Mouse (Mus musculus) spleen, adult 12 weeks (tissue): ENCODE measurements at regions not wholly inside any gene's neighbourhood (a gene's known extent, or its start where the extent isn't known, plus 50 kb on each side); places are given as distances from the start of the nearest gene placed in this dataset.

Source experiments
- DNase-seq: peaks from one replicate; pipeline ENCODE4 v3.0.0; 2022; ENCODE audit warnings: low spot score

DNA sequence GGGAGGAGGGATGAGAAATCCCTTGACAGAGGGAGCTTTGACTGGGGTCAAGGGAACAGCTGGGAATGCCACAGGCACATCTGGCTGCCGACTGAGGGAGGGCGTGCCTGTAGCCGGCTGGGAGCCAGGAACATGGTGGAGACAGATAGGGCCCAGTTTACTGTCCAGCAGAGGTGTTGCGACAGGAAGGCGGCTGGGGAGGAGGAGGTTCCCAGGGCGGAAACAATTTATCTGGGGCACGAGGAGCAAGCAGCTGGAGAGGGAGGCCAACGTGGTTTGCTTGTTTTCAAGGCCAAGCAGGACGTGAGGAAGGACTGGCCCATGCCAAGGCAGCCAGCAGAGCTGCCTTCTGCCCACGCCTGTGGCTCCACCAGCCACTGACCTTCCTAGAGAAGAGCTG lies 208.0 kb downstream of the Cyp26b1 start:
- peak; percentile 27 for DNase-seq

DNA sequence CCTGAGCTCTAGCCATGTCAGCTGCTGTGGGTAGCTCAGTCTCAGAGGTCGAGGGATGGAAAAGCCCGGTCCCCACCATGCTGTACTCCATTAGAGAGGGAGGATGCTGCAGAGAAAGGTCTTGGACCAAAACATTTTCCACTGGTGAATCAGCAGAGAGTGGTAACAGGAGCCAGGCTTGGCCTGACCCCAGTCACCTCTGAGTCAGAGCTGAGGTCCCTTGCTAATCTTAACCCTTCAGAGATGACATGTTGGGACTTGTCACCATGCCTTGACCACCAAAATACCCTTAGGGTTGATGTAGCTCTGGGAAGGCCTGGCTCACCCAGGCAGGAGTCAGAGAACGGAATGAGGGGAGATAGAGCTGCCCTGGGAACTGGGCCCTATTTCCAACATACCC lies 210.0 kb downstream of the Cyp26b1 start:
- DNase-seq, result no peak

DNA sequence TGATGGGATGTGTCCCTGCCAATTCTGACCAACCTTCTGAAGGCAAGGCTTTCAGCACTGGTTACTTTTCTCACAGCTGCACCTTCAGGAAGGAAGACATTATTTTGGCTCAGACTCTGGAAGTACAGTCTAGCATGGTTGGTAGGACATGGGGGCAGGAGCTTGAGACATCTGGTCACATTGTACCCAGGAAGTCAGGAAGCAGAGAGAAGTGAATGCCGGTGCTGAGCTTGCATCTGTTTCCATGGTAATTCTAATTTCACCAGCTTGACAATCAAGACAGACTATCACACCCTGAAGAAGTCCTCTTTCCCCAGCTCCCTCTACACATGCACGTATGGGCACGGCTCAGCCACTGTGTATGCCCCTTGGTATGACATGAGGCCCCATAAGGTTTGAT lies 210.6 kb downstream of the Cyp26b1 start:
- no peak for DNase-seq

DNA sequence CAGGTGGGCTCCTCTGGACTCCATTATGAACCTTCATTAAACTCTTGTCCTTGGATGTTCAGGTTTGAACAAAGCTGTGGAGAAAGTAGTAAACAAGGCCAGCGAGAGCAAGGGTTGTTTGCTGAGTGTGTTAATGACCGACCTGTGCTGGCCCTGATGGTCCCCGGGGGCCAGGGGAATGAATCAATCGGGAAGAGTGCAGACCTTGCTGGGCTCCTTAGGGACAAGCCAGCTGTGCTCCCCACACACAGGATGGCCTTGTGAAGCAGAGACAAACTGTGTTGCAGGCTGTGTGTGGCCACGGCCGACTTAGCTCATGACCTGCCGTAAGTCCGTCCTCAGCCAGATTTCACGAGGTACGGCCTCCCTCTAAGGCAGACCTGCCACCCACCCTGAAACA lies 212.1 kb downstream of the Cyp26b1 start:
- no peak for DNase-seq

DNA sequence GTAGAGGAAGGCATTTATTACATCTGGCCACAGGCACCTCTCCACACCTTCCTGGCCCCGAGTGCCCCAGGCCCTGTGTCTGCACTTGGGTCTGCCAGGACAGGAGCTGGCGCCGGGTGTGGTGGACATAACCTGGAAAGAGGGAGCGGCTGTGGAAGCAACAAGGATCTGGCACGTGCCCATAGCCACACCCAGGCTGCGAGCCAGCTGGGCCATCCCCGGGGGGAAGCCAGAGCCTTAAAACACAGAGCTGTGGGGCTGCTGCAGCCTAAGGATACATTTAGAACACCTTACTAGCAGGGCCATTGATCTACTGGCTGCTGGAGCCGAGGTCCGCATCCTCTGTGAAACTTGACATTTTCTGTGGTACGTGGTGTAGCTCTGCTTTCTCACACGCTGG lies 217.0 kb downstream of the Cyp26b1 start:
- no peak for DNase-seq

DNA sequence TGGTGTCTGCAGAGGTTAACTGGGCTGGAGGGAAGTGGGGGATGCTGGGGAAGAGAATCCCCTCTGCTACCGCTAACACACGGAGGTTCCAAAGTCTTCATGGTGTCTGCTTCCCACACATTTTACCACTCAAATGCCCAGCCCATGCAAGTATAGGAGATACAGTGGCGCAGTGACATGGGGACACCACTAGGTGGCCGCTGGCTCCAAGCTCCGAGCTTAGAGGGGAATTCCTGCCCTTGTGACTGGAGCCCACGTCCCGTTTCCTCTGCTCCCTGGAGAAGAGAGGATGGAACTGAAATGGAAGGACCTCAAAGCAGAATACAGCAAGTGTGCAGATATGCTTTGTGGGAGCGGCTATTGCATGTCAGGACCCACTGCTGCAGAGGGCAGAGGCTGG lies 218.2 kb downstream of the Cyp26b1 start:
- DNase-seq, result no peak

DNA sequence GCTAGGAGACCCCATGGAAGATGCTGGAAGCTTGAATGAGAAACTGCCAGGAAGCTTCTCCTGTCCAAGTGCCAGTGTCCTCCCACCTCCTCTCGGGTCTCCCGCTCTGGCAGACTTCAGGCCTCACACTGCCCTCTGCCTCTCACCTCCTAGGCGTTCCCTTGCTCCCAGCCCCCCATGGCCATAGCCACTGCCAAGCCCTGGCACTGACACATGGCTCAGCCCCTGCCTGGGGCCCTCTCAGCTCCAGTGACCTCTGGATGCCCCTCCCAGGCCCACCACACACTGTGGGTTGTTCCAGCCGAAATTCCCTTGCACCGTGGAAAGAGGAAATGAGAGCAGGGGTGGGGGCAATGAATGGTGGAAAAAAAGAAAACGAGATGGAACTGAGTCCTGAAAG lies 227.3 kb downstream of the Cyp26b1 start:
- DNase-seq, result no peak

DNA sequence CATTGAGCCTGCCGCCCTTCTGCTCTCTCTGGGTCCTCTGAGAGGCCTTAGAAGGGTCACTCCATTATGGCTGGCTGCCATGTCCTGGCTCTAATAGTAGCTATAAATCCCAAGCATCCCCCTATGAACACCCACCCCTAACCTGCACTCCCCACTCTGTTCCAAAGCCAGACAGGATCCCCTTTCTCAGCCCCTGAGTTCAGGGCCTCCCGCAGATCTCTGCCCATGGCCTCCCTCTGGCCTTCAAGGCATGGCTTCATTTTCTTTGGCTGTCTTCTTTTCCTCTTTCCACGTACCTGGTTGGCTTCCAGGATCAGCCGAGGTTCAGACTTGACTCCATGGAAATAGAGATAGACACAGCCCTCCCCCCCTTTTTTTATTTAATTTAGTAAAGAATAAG lies 227.8 kb downstream of the Cyp26b1 start:
- no peak for DNase-seq

DNA sequence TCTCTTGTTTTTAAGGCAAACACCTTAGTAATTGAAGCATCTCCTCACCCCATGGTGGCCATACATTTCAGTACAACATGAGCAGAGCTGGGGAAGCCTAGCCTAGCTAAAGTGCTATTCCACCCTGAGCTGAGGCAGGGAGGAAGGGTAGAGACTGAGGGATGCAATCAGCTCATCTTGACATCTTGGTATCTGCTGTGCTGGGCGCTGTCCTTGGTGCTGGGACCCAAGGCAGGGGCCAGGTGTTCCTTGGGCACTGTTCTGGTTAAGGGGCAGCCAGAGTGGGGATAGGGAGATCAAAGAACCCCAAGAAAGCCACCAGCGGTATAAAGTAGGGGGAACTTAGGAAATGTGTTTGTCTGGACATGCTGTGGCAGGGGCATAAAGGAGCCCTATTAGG lies 228.7 kb downstream of the Cyp26b1 start:
- no peak for DNase-seq

DNA sequence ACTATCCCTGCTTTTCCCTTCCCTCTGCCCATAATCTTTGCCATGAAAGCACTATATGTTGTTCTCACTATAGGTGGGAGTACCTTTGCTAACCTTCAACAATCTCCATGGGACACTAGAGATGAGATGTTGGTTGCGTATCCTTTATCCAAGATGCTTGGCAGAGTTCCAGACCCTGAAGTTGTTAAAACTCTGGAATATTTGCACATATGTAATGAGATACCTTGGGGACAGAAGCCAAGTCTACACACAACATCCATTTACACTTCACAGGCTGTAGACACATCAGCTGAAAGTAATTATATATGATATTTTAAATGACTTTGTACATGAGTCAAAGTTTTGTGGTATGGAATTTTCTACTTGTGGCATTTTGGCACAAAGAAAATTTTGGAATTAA lies 231.4 kb downstream of the Cyp26b1 start:
- no peak for DNase-seq

DNA sequence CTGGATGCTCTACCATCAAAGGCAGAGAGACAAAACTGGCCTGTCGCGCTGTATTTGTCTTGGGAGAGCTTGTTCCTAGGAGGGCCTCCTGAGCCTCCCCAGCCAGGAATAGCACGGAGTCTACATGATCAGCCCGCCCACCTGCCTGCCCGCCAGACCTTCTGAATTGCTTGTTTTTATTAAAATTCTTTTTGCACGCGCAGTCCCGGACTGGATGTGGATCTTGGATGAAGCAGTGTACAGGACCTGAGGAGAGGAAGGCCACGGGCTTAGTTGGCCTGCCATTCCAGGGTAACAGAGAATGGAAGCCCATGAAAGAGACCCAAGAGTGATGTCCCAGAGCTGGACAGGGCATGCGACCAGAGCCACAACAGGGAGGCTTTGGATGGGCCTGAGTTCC lies 235.8 kb downstream of the Cyp26b1 start:
- no peak for DNase-seq

DNA sequence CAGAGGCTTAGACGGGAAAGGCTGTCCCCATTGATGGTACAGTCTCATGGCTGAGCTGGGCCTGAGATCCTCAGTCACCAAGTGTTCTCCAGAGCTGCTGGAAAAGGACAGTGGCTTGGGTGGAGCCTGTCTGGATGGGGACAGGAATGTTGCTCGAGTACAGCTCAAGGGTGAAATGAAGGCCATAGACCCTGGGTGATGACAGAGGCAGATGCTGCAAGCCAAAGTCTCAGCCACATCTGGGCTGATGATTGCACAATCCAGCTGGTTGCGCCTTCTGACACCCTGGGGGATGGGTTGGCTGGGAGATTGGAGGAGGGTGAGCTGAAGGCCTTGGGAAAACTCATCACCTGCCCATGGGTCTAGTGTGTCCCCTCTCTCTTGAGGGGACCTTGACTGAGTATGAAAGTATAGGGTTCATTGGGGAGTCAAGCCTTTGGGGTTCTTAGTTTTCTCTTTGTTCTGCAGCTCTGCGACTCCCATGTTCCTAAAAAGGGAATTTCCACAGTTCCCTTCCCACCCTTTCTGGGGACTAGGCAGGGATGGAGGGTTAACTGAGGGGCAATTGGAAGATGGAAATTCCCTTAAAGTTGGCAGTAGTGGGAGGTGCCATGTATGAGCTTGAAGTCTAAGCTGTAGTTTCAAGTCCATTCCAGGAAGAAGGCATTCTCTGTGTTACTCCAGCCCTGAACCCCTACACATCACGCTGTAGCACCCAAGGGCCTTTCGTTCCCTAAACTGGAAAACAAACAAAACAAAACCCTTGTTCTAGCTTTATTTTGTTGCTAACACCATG lies 240.1 kb downstream of the Cyp26b1 start:
- DNase-seq, result no peak

DNA sequence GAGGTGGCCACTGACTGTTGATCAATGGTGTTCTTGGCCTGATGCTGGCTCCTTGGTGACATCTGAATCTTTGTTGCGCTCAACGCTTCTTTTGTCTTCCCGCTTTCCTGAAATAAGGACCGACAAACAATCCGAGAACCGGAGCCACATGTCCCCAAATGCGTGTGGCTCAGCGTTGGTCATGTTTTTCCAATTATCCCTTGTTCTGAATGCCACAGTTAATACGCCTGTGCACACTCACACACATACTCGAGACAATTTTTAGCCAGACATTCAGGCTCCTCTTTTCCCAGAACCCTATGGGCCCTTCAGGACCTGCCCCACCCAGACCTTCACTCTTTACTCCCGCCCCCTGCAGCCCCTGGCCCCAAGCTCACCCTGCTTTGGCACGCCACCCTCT lies 248.8 kb downstream of the Cyp26b1 start:
- no peak for DNase-seq

DNA sequence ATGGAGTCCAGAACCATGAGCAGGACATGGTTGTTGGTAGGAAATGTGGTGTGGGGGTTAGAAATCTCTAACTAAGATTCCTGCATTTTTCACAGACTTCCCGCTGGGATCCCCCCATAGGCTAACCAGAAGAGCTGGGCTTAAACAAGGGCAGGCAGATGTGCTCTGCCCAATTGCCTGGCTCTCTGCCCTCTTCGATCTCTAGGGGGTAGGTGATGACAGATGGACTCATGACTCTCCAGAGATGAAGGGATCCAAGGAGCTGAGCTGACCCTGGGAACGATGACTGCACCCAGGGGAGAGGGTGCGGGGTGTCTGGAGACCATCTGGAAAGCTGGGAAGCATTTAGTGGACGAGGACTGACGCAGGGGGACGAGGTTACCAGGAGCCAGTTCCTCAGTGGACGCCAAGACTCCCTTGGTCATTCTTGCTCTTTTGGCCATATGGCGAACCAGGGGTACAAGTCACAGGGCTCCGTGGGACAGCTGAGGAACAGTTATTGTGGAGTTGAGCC lies 260.0 kb downstream of the Cyp26b1 start:
- DNase-seq, result no peak

DNA sequence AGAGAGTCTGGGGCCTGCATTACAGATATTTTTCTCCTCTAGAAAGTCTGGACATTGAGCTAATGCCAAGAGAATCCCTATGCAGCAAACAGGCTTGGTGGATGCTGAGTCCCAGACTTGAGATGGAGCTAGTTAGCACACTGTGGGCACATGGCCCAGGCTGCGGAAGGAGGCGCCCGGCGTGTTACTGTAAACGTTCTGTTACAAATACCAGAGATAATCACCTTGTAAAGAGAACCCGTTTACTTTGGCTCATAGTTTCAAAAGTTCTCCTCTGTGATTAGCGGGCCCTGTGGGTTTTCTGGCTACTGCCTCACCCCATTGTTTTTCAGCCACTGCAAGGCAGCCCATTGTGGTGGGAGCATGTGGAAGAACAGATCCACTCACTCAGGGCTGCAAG lies 264.6 kb downstream of the Cyp26b1 start:
- DNase-seq, result no peak

DNA sequence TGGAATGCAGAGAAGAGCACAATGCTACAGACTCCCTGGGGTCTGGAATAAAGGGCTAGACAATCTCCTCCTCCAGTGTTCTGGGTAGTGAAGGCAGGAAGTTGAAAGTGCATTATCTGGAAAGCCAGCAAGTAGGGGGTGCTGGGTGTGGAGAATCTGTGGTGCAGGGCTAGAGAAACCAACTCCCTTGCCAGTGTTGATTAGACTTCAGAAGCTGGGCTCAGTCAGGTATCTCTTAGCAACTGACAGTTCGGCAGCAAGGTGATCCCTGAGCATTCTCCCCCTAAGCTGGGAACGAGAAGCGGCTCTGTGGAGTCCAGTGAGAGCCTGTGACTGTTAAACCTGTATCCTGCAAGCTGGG lies 265.7 kb downstream of the Cyp26b1 start:
- no peak for DNase-seq

DNA sequence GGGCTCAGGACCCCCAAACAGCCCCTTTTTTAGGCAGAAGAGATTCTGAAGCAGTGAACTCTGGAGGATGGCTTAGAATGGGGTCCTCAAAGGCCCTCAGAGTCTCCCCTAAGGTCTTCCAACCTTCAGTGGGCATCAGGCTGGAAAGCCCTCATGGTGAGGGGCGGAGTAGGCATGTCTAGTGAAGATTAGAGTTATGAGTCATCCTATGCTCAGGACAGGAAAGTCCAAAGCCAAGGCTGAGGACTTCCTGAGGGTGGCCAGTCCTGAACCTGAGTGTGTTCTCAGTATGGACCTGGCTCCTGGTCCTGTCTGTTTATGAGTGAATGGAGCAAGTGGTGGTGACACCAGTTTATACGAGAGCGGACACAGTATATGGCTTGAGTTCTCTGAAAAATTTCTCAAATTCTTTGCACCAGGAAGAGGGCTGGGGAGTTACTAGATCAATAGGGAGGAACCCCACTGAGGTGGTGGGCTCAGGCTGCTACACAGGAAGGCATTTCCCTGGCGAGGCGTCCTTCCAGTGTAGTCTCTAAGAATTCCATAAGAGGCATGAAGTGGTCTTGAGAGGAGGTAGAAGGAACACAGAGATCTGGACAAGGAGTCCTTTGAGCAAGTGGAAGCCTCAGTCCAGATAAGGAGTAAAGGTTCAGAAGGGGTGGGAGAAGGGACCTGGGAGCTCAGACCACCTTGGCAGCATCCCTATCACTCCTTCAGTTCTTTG lies 266.2 kb downstream of the Cyp26b1 start:
- DNase-seq, result no peak

DNA sequence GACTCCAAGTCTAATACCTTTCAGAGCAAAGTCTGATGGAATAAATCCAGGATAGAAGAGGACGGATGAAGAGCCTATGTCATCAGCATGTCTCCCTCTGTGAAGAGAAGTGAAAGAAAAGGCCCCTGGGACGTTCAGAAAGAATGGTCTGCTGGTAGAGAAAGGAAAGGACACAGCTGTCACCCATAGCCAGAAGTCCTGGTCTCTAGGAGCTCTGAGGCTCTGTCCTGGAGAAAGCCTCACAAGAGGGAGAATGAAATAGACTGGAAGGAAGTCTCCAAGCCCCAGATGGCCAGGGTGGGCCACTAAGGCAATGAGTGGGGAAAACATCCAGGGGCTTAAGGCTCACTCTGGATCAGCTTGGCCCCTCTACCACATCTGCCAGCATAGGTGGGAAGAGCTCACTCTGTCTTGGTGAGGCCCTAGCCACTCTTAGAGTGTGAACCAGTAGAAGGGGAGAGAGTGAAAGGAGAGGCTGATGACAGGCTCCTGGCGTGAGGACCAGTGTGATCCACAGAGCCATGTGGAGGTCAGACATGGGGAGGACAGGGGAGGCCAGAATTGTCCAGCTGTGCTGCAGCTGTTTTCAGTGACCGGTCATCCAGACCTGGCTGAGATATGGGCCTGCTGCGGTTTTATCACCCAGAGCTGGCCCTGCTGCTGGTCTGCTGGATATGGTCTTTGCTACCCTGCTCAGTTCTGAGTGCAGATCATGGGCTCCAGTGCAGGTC lies 268.2 kb downstream of the Cyp26b1 start:
- no peak for DNase-seq

DNA sequence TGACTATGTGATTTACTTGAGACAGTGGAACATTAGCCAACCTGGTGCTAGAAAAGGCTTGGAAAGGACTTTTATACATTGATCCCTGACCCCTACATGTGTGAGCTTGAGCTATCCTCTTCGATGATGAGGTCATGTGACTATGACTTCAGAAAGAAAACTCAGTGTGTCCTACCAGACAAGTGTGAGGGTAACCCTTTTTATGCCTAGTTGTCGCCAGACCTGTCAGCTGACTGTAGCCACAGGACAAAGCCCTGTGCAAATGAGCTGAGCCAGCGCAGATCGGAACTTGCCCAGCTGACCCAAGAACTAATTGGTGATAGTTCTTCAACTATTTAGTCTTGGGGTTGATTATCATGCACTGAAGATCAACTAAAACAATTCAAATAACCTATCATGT lies 269.5 kb downstream of the Cyp26b1 start:
- no peak for DNase-seq

DNA sequence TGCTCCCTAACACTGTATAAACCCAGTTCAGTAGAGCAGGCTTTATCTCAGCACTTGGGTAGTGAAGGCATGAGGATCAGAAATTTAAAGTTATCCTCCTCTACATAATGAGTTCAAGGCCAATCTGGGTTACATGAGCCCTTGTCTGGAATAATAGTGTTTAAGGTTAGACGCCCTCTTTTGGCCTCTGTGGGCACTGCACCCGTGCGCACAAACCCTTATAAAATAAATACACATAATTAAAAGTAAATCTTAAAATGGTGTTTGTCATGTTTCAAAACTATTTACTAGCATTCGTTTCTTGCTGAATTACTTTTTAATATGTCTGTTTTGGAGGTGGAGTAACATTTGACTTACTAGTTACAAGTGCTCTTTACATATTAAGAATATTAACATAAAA lies 271.2 kb downstream of the Cyp26b1 start:
- no peak for DNase-seq

DNA sequence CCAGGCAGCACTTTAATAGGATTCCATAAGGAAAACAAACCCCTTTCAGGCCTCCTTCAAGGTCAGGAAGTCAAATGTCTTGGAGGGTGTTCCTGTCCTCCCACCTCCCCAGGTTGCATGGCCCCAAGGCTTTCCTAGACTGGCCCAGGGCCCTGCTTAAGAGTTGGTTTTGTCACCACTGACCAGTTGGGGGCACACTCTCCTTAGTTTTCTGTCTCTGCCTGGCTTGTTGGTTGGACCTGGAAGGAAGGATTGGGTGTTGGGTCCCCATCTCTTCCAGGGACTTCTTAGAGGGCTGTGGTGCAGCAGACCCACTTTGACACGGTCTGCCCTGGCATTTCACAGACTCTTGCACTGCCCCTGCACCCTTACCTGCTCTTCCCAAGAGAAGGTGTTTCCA lies 273.1 kb downstream of the Cyp26b1 start:
- DNase-seq, result no peak

DNA sequence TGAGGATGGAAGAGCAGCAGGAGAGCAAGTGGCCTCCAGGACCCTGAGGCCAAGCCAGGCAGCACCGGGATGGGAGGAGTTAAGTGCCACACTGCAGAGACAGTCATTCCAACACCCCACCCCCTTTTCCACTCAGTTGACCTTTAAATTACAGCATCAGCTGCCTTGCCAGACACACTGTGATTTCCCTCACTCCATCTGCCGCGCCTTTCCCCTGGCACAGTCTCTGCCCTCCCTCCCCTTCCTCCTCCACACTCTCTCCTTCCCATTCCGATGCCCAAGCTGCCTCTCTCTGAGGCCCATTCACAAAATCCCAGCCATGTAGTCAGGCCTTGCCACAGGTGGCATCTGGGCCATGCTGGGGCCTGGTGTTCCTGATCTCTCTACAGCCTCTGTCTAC lies 274.9 kb downstream of the Cyp26b1 start:
- DNase-seq, result no peak

DNA sequence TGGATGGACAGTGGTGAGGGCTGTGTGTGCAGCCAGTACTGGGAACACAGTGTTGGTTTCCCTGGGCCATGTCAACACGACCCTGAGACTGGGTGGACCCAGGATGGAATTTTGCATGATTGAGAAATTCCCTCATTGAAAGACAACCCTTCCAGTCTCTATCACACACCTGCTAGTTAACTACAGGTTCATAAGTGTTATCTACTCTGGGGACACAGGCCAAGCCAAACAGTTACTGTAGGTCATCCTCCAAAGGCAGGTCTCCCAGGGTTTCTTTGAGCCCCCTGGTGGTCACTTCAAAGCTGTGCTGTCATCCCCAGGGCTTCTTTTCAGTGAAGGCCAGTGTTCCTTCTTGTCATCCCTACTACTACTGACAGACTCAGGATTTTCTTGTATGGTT lies 276.7 kb downstream of the Cyp26b1 start:
- no peak for DNase-seq
